Mouse (Mus musculus): Measurements from ENCODE around the gene Lhfpl2.

DNA sequence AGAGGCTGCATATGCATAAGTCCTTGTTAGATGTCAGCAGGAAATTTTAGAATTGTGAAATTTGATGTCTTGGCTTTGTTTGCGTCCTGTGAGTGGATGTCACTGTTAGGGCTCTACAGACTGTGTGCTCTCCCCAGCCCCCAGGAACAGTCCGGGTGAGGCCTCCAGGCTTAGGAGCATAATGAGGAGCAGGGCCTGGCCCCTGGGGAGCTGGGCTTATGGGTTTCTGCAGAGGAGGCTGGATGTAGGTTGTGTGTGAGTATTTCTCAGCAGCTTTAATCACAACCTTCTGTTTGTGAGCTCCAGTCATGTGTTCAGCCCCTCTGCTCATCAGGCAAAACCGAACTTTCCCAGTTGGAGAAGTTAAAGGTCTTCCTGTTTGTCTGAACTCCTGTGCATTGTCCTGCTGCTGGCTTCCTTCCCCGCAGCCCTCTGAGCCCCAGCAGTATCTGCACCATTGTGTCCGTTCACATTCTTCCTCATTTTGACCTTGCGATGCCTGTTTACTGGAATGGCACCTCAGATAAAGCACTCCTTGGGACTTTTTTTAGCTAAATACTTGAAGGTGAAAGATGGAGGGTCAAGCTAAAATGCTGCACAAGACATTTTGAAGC is 101.4 kb downstream of the Lhfpl2 start:
- no peak for TF ChIP-seq CEBPB (IDR thresholded peaks at IDR 0.05; ENCODE audit: low read depth)
- TF ChIP-seq CTCF (IDR thresholded peaks at IDR 0.05; ENCODE audit: control insufficient read depth, insufficient read depth, insufficient read length): no peak
